Mouse (Mus musculus) ES-E14 (cell line): Measurements from ENCODE around the gene Wdr34. TPM values are rescaled to one million over a fixed set of nuclear protein-coding genes. Genes with fewer than 3 reads are reported as not detected.

Experiments used
- DNase-seq: peaks from one replicate; pipeline ENCODE4 v3.0.0-alpha.2; 2013; ENCODE audit warnings: low read depth, low spot score
- H3K27ac ChIP-seq: 2 replicates; pipeline ENCODE4 v1.5.1; 2012; ENCODE audit warnings: low read depth, mild to moderate bottlenecking, low read length, moderate library complexity, mixed read lengths; ENCODE audit not compliant: poor library complexity, insufficient read depth, severe bottlenecking
- H3K36me3 ChIP-seq: 2 replicates; pipeline ENCODE4 v1.6.1; 2012; ENCODE audit warnings: mild to moderate bottlenecking, low read length, moderate library complexity, mixed read lengths; ENCODE audit not compliant: control insufficient read depth, poor library complexity, insufficient read depth, severe bottlenecking
- H3K4me1 ChIP-seq, 2 experiments: fragments of 150-350 bp in 1 of 2; sonication (generic) in 1 of 2; 2 replicates each; pipeline ENCODE4 v1.6.1; 2012; ENCODE audit warnings: low read length in 2 of 2, mild to moderate bottlenecking in 1 of 2, mixed read lengths in 1 of 2; ENCODE audit not compliant: control insufficient read depth in 2 of 2, insufficient read depth in 2 of 2, poor library complexity in 1 of 2
- H3K4me3 ChIP-seq, 2 experiments: fragments of 150-350 bp in 1 of 2; sonication (generic) in 1 of 2; 2 replicates each; pipeline ENCODE4 v1.5.1; 2012; ENCODE audit warnings: low read length in 2 of 2, low read depth in 1 of 2, mild to moderate bottlenecking in 1 of 2, mixed read lengths in 1 of 2; ENCODE audit not compliant: insufficient read depth in 1 of 2, poor library complexity in 1 of 2, severe bottlenecking in 1 of 2
- H3K9ac ChIP-seq: 2 replicates; pipeline ENCODE4 v1.6.1; 2012; ENCODE audit warnings: low read depth, mild to moderate bottlenecking, low read length, mixed read lengths; ENCODE audit not compliant: poor library complexity, insufficient read depth, severe bottlenecking
- H3K9me3 ChIP-seq: fragments of 150-350 bp; sonication (generic); 2 replicates; pipeline ENCODE4 v1.6.1; 2012; ENCODE audit warnings: low read depth, mild to moderate bottlenecking, low read length; ENCODE audit not compliant: control insufficient read depth, insufficient read depth
- CHD2 ChIP-seq: IDR thresholded peaks from 2 replicates; pipeline ENCODE4 v1.6.1; 2014; ENCODE audit warnings: mild to moderate bottlenecking, low read depth, low read length, inconsistent platforms
- HCFC1 ChIP-seq: IDR thresholded peaks from 2 replicates; pipeline ENCODE4 v1.6.1; 2012; ENCODE audit warnings: low read length, inconsistent platforms, borderline replicate concordance; ENCODE audit not compliant: insufficient read depth
- MAFK ChIP-seq: IDR thresholded peaks from 2 replicates; pipeline ENCODE4 v1.6.1; 2014; ENCODE audit warnings: mild to moderate bottlenecking, low read depth, low read length, inconsistent platforms; ENCODE audit not compliant: insufficient read depth
- ZC3H11A ChIP-seq: IDR thresholded peaks from 2 replicates; pipeline ENCODE4 v1.6.1; 2012; ENCODE audit warnings: low read depth, mild to moderate bottlenecking, inconsistent platforms, low read length, borderline replicate concordance
- ZNF384 ChIP-seq: IDR thresholded peaks from 2 replicates; pipeline ENCODE4 v1.6.1; 2012; ENCODE audit warnings: low read depth, low read length, inconsistent platforms
- in situ Hi-C, 2 experiments: fragments of 600-800 bp; cut with MboI; formaldehyde crosslinking; loops; one replicate each; pipeline ENCODE4 v1.15.1; 2025; ENCODE audit warnings: low sequenced_read_pairs in 2 of 2, inconsistent platforms in 1 of 2; ENCODE audit not compliant: unreplicated experiment in 2 of 2
- total RNA-seq: library from RNA; depleted of rRNA; stranded (reverse); fragments of 300-350 nt; gene quantifications from 2 replicates; pipeline ENCODE4 v1.2.3, GENCODE M21; 2012

Wdr34 gene
- total RNA-seq, 1 experiment: 22.6 TPM

GRCm38 (mm10) chr2:30025454-30025853 is 23.2 kb downstream of the Wdr34 start:
- H3K36me3 ChIP-seq: peaks cover 83% of the 10 kb centered on the region
- in situ Hi-C loops: no loop called here
- no peaks in the 10 kb centered on the region for H3K4me1 ChIP-seq
- no peak for TF ChIP-seq MAFK
- TF ChIP-seq ZC3H11A: no peak
- TF ChIP-seq HCFC1: no peak
- no peak for TF ChIP-seq ZNF384
- no peak for TF ChIP-seq CHD2
- H3K9me3 ChIP-seq: no peaks in the 10 kb centered on the region
- H3K27ac ChIP-seq: no peak overlapping the region
- no peak overlapping the region for H3K4me3 ChIP-seq
- no peak for DNase-seq
- H3K9ac ChIP-seq: no peak overlapping the region

- Histone ChIP-seq H3K9ac (no peak overlapping the region), H3K4me1 (no peaks in the 10 kb centered on the region), H3K9me3 (no peaks in the 10 kb centered on the region), H3K4me3 (no peak overlapping the region), H3K27ac (no peak overlapping the region), H3K36me3 (peaks cover 68% of the 10 kb centered on the region)
- in situ Hi-C loops: loop anchor here (25.0 kb wide), 2 partner anchors 102 to 852 kb away; no protein-coding TSS in a partner anchor
- TF ChIP-seq MAFK: no peak
- no peak for TF ChIP-seq CHD2
- TF ChIP-seq ZC3H11A: no peak
- no peak for TF ChIP-seq ZNF384
- no peak for TF ChIP-seq HCFC1
- no peak for DNase-seq
Observed at GRCm38 (mm10) chr2:30014326-30014966, 34.2 kb downstream of the Wdr34 start.

GRCm38 (mm10) chr2:30010840-30011281 is 37.8 kb downstream of the Wdr34 start:
- H3K4me3 ChIP-seq: no peak overlapping the region
- TF ChIP-seq MAFK: no peak
- no peak for TF ChIP-seq CHD2
- no peak for TF ChIP-seq ZC3H11A
- no peak for TF ChIP-seq ZNF384
- no peak for TF ChIP-seq HCFC1
- DNase-seq: no peak
- H3K9ac ChIP-seq: no peak overlapping the region
- H3K9me3 ChIP-seq: no peaks in the 10 kb centered on the region
- H3K4me1 ChIP-seq: no peaks in the 10 kb centered on the region
- no peak overlapping the region for H3K27ac ChIP-seq
- H3K36me3 ChIP-seq: peaks cover 69% of the 10 kb centered on the region
- in situ Hi-C loops: loop anchor here (25.0 kb wide), 2 partner anchors 99 to 849 kb away; no protein-coding TSS in a partner anchor

GRCm38 (mm10) chr2:30009101-30009500 is 39.6 kb downstream of the Wdr34 start:
- no peaks in the 10 kb centered on the region for H3K4me1 ChIP-seq
- H3K36me3 ChIP-seq: peaks cover 67% of the 10 kb centered on the region
- TF ChIP-seq MAFK (no peak), CHD2 (no peak), ZNF384 (no peak), HCFC1 (no peak), ZC3H11A (no peak)
- DNase-seq: no peak
- no peak overlapping the region for H3K27ac ChIP-seq
- H3K9ac ChIP-seq: no peak overlapping the region
- H3K4me3 ChIP-seq: no peak overlapping the region
- in situ Hi-C loops: loop anchor here (25.0 kb wide), 2 partner anchors 97 to 847 kb away; no protein-coding TSS in a partner anchor
- no peaks in the 10 kb centered on the region for H3K9me3 ChIP-seq
